Mouse (Mus musculus): ENCODE data around the gene Mrps10.
"Not testable (repeated sequence)": the region's sequence is repeated elsewhere in the genome, so short reads cannot be mapped to it uniquely, and the experiment has no call there.

Mrps10 gene

GRCm38 (mm10) chr17:47381917-47382316, 13.2 kb downstream of the Mrps10 start:
- no peak for DNase-seq (ENCODE audit: extremely low spot score, low spot score)

- DNase-seq (ENCODE audit: extremely low spot score, low spot score) = no peak
These were observed 14.6 kb downstream of the Mrps10 start for GRCm38 (mm10) chr17:47383266-47383665.

- DNase-seq (ENCODE audit: extremely low spot score, low spot score) = no peak
These were observed 15.4 kb downstream of the Mrps10 start for GRCm38 (mm10) chr17:47384064-47384463.

- no peak for DNase-seq (ENCODE audit: extremely low spot score, low spot score)
These were observed 16.5 kb downstream of the Mrps10 start, which contains the start of gene Guca1b for GRCm38 (mm10) chr17:47385145-47385544. TSS of gene Guca1b (plus strand) at chr17:47385393.

GRCm38 (mm10) chr17:47386649-47387048, 18.0 kb downstream of the Mrps10 start:
- peak; percentile 49 for DNase-seq (ENCODE audit: extremely low spot score, low spot score)

GRCm38 (mm10) chr17:47394223-47394869, 25.7 kb downstream of the Mrps10 start:
- peak; percentile 39 for DNase-seq (ENCODE audit: extremely low spot score, low spot score)

GRCm38 (mm10) chr17:47395376-47395913, 26.8 kb downstream of the Mrps10 start:
- DNase-seq (ENCODE audit: extremely low spot score, low spot score) = peak; percentile 52

GRCm38 (mm10) chr17:47399091-47399490, 30.4 kb downstream of the Mrps10 start:
- DNase-seq (ENCODE audit: extremely low spot score, low spot score) = no peak

GRCm38 (mm10) chr17:47400451-47400850, 31.8 kb downstream of the Mrps10 start, which contains the start of gene Guca1a:
TSS of gene Guca1a (minus strand) at chr17:47400584.
- no peak for DNase-seq (ENCODE audit: extremely low spot score, low spot score)

GRCm38 (mm10) chr17:47407717-47408557, 39.2 kb downstream of the Mrps10 start:
- DNase-seq (ENCODE audit: extremely low spot score, low spot score) = no peak

GRCm38 (mm10) chr17:47408558-47408898, 39.8 kb downstream of the Mrps10 start:
- peak; percentile 75 for DNase-seq (ENCODE audit: extremely low spot score, low spot score)

GRCm38 (mm10) chr17:47409897-47410861, 41.5 kb downstream of the Mrps10 start:
- DNase-seq (ENCODE audit: extremely low spot score, low spot score) = peak; percentile 46

- DNase-seq (ENCODE audit: extremely low spot score, low spot score) = no peak
These were observed 51.5 kb downstream of the Mrps10 start for GRCm38 (mm10) chr17:47420195-47420594.

GRCm38 (mm10) chr17:47421566-47421965, 52.9 kb downstream of the Mrps10 start:
- no peak for DNase-seq (ENCODE audit: extremely low spot score, low spot score)

- DNase-seq (ENCODE audit: extremely low spot score, low spot score) = not testable (repeated sequence)
These were observed 53.9 kb downstream of the Mrps10 start for GRCm38 (mm10) chr17:47422616-47423015.

GRCm38 (mm10) chr17:47424186-47424585, 55.5 kb downstream of the Mrps10 start:
- DNase-seq (ENCODE audit: extremely low spot score, low spot score) = no peak

- no peak for DNase-seq (ENCODE audit: extremely low spot score, low spot score)
These were observed 58.6 kb downstream of the Mrps10 start for GRCm38 (mm10) chr17:47427316-47427715.

- DNase-seq (ENCODE audit: extremely low spot score, low spot score) = peak; percentile 52
These were observed 60.2 kb downstream of the Mrps10 start for GRCm38 (mm10) chr17:47428831-47429304.

- no peak for DNase-seq (ENCODE audit: extremely low spot score, low spot score)
These were observed 62.1 kb downstream of the Mrps10 start for GRCm38 (mm10) chr17:47430815-47431214.
